Mouse (Mus musculus): ENCODE data around the gene Ddx4.
"Not testable (repeated sequence)": the region's sequence is repeated elsewhere in the genome, so short reads cannot be mapped to it uniquely, and the experiment has no call there.

The Ddx4 gene

DNA sequence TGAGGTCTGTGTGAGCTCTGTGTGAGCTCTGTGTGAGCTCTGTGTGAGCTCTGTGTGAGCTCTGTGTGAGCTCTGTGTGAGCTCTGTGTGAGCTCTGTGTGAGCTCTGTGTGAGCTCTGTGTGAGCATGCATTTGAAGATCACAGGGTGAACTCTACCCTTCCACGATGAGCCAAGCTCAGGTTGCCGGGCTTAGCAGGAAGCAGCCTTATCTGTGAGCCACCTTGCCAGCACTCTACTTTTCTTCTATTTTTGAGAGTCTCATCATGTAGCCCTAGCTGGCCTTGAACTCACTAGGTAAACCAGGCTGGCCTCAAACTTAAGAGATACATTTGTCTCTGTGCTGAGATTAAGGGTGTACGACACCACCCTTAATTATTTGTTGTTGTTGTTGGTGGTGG, 15.8 kb downstream of the Ddx4 start:
- DNase-seq (ENCODE audit: low spot score) = no peak

- DNase-seq (ENCODE audit: low spot score) = no peak
These were observed 17.0 kb downstream of the Ddx4 start for GRCm38 (mm10) chr13:112635174-112635837.

- no peak for DNase-seq (ENCODE audit: low spot score)
These were observed 26.7 kb downstream of the Ddx4 start for GRCm38 (mm10) chr13:112625566-112625965.

GRCm38 (mm10) chr13:112624622-112625021, 27.7 kb downstream of the Ddx4 start:
- no peak for DNase-seq (ENCODE audit: low spot score)

DNA sequence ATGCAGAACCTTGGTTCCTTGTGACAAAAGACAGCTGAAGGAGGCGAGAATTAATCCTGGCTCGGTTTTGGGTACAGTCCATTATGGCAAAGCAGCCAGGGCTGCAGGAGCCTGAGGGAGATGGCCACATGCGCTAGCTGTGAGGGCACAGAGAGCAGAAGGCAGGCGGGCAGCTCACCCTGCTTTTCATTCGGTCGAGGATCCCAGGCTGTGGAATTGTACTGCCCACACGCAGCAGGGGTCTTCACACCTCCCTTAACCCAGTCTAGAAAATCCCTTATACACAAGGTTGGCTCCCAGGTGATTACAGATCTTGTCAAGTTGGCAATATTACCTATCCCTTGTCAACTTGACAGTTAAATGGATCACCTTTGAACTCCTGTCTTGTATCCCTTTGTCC, 28.6 kb downstream of the Ddx4 start:
- DNase-seq (ENCODE audit: low spot score) = no peak

DNA sequence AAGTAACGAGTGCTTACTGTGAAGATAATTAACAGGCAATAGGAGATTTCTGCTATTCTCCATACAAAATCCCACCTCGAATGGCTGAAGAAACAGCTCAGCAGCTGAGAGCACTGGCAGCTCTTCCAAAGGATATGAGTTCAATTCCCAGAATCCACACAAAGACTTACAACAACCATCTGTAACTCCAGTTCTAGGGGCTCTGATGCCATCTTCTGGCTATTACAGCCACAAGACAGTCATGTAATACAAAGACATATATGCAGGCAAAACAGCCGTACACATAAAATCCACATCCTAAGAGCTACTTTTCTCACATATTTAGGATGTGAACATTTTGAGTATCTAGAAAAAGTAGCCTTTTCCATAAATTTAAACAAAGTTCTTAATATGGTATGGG, 30.7 kb downstream of the Ddx4 start:
- no peak for DNase-seq (ENCODE audit: low spot score)

DNA sequence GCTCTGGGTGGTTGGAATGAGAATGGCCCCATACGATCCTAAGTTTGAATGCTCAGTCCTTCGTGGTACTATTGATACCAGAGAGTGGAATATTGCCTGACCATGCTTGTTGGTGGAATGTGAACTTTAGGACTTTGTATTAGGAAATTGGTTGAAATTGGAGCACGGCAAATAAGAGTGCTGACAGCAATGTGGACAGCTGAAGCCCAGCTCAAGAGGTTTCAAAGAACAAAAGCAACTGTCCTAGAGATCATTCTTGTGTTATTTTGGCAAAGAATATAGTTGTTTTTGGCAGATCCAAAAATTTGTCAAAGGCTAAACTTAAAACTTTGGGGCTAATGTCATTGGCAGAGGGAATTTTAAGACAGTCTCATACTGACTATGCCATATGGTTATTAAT, 43.7 kb downstream of the Ddx4 start:
- no peak for DNase-seq (ENCODE audit: low spot score)

DNA sequence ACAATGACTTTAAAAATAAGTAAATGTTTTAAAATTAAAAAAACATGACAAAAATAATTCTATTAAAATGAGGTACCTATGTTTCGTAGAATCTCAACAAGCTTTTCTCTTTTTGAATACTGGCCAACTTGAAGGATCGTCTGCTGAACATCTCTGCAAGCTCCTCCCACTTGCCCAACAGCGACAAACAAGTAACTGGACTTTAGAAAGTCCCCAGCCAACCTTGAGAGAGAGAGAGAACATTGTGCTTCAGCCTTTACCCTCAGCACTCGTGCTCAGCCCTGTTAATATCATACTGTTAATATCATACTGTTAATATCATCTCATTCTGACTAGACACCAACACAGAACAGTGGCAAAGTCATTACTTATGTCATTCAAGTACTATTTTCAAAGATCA, 47.9 kb downstream of the Ddx4 start:
- no peak for DNase-seq (ENCODE audit: low spot score)

GRCm38 (mm10) chr13:112603839-112604238, 48.4 kb downstream of the Ddx4 start:
- DNase-seq (ENCODE audit: low spot score) = no peak

GRCm38 (mm10) chr13:112602607-112603006, 49.7 kb downstream of the Ddx4 start:
- no peak for DNase-seq (ENCODE audit: low spot score)

DNA sequence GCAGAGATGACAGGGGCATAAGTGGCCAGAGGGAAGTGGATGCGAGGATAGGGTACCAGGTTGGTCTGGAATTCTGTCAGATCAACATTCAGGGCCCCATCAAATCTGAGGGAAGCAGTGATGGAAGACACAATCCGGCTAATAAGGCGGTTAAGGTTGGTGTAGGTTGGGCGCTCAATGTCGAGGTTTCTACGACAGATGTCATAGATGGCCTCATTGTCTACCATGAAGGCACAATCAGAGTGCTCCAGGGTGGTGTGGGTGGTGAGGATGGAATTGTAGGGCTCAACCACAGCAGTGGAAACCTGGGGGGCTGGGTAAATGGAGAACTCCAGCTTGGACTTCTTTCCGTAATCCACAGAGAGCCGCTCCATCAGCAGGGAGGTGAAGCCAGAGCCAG, 58.0 kb downstream of the Ddx4 start, which contains the start of gene Il31ra:
Gene Il31ra (minus strand): TSS at position 101 of the 400 bp plus-strand sequence.
- DNase-seq (ENCODE audit: low spot score) = not testable (repeated sequence)

- no peak for DNase-seq (ENCODE audit: low spot score)
These were observed 62.0 kb downstream of the Ddx4 start for GRCm38 (mm10) chr13:112590254-112590653.

GRCm38 (mm10) chr13:112589625-112590024, 62.6 kb downstream of the Ddx4 start:
- DNase-seq (ENCODE audit: low spot score) = no peak

DNA sequence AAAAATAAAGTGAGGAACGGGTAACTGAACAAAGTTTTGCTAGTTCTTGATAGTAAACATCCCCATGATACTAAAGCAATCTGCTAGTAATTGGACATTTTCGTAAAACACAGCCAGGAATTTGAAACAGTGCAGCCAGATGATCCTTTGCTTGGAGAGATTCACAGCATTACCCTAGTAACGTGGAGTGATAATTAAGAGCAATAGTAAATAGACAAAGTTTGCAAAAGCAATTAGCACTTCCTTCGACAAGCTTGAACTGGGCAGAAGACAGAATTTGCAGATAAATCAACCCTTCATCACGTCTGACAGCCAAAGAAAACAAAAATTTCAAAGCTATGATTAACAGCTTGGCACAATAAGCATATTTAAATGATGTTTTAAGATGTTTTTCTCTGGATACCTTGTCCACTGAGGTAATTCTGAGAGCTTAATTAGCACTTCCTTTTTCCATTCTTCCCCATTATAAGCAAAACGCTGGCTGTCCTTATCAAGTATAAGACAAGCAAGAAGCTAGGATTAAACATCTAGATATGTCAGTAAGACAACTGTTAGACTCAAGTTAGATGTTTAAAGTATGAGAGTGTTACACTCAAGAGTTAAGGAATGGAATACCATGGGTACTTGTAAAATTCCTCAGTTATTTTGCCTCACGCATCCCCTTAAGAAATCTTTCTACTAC, 67.6 kb downstream of the Ddx4 start:
- no peak for DNase-seq (ENCODE audit: low spot score)

DNA sequence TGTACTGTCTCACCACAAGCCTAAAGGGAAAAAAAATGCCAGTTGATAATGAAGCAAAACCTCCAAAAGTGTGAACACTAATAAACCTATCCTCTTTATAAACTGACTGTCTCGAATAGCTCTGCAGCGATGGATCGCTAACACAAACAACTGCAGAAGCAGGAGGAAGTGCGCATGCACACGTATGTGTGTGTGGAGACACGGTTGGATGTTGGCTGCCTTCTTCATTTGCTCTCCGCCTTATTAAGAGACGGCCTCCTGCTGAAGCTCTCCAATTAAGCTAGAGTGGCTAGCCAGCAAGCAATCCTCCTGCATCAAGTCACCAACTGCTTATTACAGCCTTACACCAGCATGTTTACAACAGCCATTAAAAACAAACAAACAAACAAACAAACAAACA, 70.0 kb downstream of the Ddx4 start:
- no peak for DNase-seq (ENCODE audit: low spot score)

DNA sequence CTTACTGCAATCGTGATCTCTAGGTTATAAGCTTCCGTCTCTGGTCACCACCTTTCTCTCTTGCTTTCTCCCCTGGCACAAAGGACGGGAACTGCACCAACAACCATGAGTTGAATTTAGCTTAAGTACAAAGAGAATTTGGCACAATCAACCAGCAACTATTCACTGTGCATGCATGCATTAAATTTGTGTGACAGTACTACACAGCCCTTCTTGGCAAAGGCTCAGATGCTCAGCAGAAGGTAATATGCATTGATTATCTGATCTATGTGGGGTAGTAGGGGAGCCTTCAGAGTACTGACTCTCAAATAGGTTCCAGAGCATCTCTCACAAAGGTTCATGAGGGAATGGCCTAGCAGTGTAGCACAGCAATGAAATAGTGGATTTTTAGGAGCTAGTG, 70.5 kb downstream of the Ddx4 start:
- DNase-seq (ENCODE audit: low spot score) = no peak

GRCm38 (mm10) chr13:112580590-112581320, 71.5 kb downstream of the Ddx4 start:
- DNase-seq (ENCODE audit: low spot score) = no peak

DNA sequence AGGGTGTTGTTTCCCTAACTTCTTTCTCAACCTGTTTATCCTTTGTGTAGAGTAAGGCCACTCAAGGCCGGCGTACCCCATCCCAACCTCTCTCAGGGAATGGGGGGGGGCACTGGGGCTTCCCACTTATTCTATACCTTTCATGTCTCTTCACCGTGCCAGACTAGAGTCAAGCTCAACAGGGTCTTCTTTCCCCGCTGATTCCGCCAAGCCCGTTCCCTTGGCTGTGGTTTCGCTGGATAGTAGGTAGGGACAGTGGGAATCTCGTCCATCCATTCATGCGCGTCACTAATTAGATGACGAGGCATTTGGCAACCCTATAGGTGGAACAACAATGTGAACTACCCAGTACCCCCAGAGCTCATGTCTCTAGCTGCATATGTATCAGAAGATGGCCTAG, 74.2 kb downstream of the Ddx4 start:
- peak; percentile 100 for DNase-seq (ENCODE audit: low spot score)

- DNase-seq (ENCODE audit: low spot score) = no peak
These were observed 78.5 kb downstream of the Ddx4 start for GRCm38 (mm10) chr13:112573800-112574199.

DNA sequence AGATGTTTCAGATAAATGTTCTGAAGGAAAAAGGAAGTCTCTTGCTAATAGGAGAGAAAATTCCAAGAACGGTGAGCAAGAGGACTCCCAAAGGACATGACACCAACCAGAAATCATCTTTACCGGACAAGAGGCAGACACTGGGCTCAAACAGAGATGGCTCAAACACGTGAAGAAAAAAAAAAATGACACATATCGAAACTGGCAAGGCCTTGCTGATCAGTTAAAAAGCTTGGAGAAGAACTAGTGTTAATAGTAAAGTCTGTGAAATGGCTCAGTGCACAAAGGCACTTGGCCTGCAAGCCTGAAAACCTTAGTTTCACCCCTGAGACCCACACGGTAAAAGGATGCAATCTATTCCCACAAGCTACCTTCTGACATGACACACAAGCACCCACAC, 81.5 kb downstream of the Ddx4 start:
- no peak for DNase-seq (ENCODE audit: low spot score)

GRCm38 (mm10) chr13:112569606-112570005, 82.7 kb downstream of the Ddx4 start:
- DNase-seq (ENCODE audit: low spot score) = no peak

- DNase-seq (ENCODE audit: low spot score) = no peak
These were observed 91.6 kb downstream of the Ddx4 start for GRCm38 (mm10) chr13:112560554-112561138.

- no peak for DNase-seq (ENCODE audit: low spot score)
These were observed 95.8 kb downstream of the Ddx4 start for GRCm38 (mm10) chr13:112556501-112556900.
